In the genomic region with DNA sequence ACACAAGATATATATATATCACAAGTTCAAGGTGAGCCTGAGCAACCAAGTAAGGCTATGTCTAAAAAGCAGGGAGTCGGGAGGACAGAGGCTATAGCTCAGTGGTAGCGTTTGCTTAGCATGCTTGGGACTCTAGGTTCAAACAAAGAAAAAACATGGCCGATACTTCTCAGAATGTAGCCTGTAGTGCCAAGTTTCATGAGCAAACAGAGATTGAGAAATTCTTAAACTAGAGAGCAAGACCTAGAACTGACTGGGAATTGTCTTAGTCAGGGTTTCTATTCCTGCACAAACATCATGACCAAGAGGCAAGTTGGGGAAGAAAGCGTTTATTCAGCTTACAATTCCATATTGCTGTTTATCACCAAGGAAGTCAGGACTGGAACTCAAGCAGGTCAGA, we compare ENCODE assay signal across 19 mouse cellular contexts.
"Had no signal": no experiment of that assay in that cellular context is flagged by ENCODE, and none has a peak within 500 bp of the region (broad histone marks: within the 10 kb centered on the region; RNA-seq: fewer than 3 reads in every experiment).

No protein-coding gene starts in this region.

- H3K9ac ChIP-seq: liver, embryonic 15.5 days; lung, embryonic 14.5 days; midbrain, embryonic 12.5 days; neural tube, embryonic 13.5 days; neural tube, embryonic 15.5 days had no signal

- ATAC-seq: midbrain, embryonic 16.5 days had no signal

- H3K9me3 ChIP-seq: liver, embryonic 15.5 days; midbrain, embryonic 10.5 days; midbrain, embryonic 12.5 days; neural tube, embryonic 13.5 days; neural tube, embryonic 15.5 days had no signal

- H3K27me3 ChIP-seq: liver, embryonic 15.5 days; neural tube, embryonic 13.5 days; neural tube, embryonic 15.5 days had no signal

- DNase-seq: lung, adult 18-20 months; lung, embryonic 14.5 days; lung, postnatal 4 days; midbrain, embryonic 14.5 days; retina, postnatal 1 day; right cerebral cortex, adult 18-20 months; right cerebral cortex, postnatal 25 days; right cerebral cortex, postnatal 4 days; spleen, adult 18-20 months; thymus, adult 18-20 months; thymus, postnatal 14 days; thymus, postnatal 36 days had no signal

- H3K27ac ChIP-seq: liver, embryonic 15.5 days; midbrain, embryonic 10.5 days; midbrain, embryonic 12.5 days; neural tube, embryonic 13.5 days; neural tube, embryonic 15.5 days had no signal

- H3K4me2 ChIP-seq: liver, embryonic 15.5 days; lung, embryonic 14.5 days; midbrain, embryonic 12.5 days; neural tube, embryonic 13.5 days; neural tube, embryonic 15.5 days had no signal

- H3K4me3 ChIP-seq: liver, embryonic 15.5 days; midbrain, embryonic 10.5 days; midbrain, embryonic 12.5 days; myocyte; neural tube, embryonic 13.5 days; neural tube, embryonic 15.5 days had no signal

- H3K36me3 ChIP-seq: liver, embryonic 15.5 days; midbrain, embryonic 10.5 days; midbrain, embryonic 12.5 days; neural tube, embryonic 13.5 days; neural tube, embryonic 15.5 days had no signal
